Mouse (Mus musculus) layer of hippocampus, postnatal 10 days (tissue): ENCODE measurements around the gene Ptrh2. TPM values are rescaled to one million over a fixed set of nuclear protein-coding genes. Genes with fewer than 3 reads are reported as not detected.
"Not testable (repeated sequence)": the region's sequence is repeated elsewhere in the genome, so short reads cannot be mapped to it uniquely, and the experiment has no call there.

Source experiments
- DNase-seq, 2 experiments: peaks; one replicate each; pipeline ENCODE4 v3.0.0; 2021; ENCODE audit warnings: low spot score in 2 of 2
- total RNA-seq, 2 experiments: library from RNA; stranded (reverse); gene quantifications; 2 replicates each; pipeline ENCODE4 v1.2.3; 2021

The Ptrh2 gene
- total RNA-seq, 2 experiments from 2014 or later: 11.3 to 11.6 TPM

DNA sequence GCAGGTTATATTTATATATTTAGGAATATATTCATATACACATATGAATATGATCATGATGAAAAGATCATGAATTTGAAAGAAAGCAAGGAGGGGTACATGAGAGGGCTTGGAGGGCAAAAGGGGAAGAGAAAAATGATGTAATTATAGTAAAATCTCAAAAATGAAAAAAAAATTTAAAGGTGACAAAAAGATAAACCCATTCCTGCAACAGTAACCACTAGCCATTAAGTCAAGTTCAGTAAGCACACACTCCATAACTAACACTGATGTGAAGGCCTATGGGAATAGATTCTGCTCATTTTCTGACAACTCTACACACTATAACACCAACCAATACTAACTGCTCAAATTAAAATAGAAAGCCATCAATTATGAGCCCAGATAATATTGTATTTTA, 41.8 kb downstream of the Ptrh2 start:
- no peak for DNase-seq

DNA sequence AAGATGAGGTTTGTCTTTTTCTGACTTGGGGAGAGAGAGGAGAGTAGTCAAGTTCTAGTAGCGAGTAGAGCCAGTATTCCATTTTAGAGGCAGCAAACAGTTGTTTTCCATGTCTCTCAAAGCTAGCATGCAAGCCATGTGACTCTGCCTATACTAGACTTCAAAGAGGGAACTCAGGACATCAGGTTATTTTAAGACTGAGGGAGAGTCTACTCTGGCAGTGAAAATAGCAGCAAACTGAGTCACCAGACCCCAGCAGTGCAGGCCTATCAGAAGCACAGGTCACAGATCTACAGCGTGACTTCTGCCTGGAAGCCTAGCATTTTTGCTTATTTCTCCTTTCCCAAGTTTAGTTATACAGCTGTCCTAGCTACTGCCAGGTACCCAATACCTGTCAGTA, 47.7 kb downstream of the Ptrh2 start:
- no peak for DNase-seq

DNA sequence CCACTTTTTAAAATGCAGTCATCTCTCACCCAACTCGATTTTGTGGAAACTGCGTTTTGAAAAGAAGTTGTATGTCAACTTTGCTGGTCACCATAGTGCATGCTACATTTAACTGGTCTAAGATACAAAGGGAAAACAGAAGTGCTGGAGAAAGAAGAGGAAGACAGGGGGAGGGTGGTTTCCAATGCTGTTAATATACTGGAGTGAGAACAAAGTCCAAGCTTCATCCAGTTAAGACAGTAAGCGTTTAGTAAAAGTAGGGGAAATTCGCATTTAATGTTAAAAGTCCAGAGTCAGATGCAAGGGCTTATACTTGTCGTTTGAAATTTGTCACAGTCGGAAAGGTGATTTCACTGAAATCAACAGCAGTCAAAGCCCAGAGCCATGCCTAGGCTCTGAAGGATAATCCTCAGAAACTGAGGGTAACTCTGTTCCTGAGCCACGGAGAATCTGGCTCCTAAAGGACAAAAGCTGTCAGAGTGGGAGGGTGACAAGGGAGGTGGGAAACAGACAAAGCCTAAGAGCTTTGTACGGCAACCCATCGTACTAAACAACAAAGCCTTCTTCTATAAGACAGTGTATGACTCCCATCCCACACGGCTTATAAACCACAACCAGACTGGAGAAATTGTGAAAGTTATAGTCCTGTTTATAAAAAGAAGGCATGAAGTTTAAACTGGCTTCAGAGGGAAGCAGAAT, 50.6 kb downstream of the Ptrh2 start:
- no peak for DNase-seq

DNA sequence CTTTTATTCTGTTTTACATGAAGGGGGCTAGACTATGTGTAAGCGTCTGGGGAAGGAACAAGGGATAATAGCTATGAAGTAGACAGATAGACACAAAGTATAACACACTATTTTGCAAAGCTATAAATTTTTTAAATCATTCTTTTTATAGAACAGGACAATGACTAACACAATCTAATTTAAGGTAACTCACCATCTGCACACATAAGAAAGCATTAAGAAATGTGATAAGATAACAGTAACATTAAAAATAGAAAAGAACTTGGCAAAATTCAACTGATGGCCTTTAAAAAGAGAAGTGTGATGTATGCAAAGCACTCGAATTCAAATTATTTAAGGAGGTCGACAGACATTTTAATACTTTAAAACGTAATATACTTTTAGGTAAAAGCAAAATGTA, 51.2 kb downstream of the Ptrh2 start:
- no peak for DNase-seq

DNA sequence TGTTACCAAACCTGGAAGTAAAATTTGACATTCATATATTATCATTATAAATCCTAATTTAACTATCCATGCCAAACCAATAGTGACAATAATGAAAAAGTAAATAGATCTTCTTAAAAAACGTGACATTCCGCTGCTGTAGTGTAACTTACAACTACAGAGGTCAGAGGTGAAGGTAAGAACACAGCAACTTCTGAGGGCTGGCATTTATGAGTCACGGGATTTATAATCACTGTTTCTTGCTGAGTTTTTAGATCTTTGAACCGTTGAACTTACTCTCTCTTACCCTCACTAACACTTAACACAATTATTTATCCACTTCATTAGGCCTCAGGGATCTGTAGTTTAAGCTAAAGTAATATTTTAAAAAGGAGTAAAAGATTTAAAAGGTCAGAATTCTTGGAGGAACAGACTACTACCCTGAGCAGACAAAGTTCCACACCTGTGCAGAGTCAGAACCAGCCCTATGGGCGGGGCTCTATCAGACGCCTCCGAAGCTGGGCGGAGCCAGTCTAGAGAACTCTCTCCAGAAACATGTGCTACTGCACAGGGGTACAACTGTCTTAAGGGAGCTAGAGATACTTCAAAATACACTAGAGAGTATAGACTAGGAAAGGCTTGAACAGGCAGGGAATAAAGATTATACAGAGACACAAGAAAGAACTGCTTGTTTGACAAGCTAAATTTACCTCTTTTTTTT, 53.7 kb downstream of the Ptrh2 start:
- DNase-seq: no peak

DNA sequence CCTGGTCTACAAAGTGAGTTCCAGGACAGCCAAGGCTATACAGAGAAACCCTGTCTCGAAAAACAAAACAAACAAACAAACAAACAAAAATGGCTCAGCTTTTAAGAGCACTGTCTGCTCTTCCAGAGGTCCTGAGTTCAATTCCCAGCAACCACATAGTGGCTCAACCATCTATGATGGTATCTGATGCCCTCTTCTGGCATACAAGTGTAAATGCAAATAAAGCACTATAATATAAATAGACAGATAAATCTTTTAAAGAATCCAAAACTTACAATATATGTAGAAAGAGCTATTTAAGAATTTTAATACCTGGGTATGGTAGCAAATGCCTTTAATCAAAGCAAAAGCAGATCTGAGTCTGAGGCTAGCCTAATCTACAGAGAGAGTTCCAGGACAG, 54.5 kb downstream of the Ptrh2 start:
- DNase-seq: not testable (repeated sequence)

DNA sequence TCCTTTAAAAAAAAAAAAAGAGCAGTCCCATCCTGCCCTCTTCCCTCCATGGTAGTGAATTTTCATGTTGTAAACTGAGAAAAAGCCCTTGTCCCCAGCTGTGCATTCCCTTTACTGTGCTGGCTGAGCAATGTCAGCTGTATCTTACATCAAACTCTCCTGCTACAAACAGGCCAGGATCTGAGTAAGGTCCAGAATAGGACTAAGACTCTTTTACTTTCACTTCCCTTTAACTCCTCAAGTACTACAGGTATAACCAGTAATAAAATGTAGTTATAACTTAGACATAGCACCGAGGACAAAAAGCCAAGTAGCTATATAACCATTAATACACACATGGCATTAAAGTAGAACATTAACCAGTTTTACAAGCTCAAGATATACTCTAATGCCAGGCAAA, 55.2 kb downstream of the Ptrh2 start:
- DNase-seq: no peak

DNA sequence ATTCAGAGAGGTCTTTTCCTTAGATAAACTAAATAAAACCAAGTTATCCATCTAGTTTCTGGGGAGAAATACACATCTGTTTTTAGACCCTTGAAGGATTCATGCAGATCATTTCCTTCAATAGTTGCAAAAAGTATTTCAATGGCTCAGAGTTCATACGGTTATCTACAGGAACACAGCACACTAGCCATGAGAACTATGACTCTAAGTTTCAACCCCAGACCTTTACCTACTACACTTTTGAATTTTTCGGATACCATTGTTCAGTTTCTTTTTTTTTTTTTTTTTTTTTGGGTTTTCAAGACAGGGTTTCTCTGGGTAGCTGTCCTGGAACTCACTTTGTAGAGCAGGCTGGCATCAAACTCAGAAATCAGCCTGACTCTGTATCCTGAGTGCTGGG, 55.7 kb downstream of the Ptrh2 start:
- DNase-seq: no peak

DNA sequence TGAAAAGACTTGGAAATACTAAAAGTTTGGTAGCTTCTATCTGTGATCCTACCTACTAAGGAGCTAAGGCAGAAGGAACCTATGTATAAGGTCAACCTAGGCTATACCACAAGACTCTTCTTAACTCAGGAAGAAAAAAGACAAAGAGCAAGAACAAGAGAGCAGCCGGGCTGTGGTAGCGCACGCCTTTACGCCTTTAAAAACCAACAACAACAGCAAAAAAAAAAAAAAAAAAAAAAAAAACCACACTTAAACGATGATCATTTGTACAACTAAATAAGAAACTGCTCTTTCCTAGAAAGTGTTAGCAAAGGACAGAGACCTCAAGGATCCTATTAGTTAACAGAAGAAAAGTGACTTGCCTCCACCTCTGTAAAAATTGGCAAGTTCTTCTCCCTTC, 57.7 kb downstream of the Ptrh2 start:
- DNase-seq: no peak

Other genes starting within 250 kb of the Ptrh2 start
- gene Rnft1, start 199.3 kb upstream of the Ptrh2 start, total RNA-seq: 10 to 100 TPM; 19.9 to 21.1 TPM
- 10 to 100 TPM; 49.8 to 52.9 TPM for gene Rps6kb1, start 139.2 kb upstream of the Ptrh2 start, total RNA-seq
- 1 to 10 TPM; 6.4 to 7.2 TPM for gene Tubd1, start 139.0 kb upstream of the Ptrh2 start, total RNA-seq
- 100 to 1,000 TPM; 138 to 155 TPM for gene Vmp1, start 149 bp upstream of the Ptrh2 start, total RNA-seq
- 100 to 1,000 TPM; 465 to 466 TPM for gene Cltc, start 73.6 kb downstream of the Ptrh2 start, total RNA-seq
- 10 to 100 TPM; 21.6 to 24.6 TPM for gene Dhx40, start 123.8 kb downstream of the Ptrh2 start, total RNA-seq